Mouse (Mus musculus) cerebellum, postnatal 36 days (tissue): ENCODE results near the gene Leo1.
"Not testable (repeated sequence)": the region's sequence is repeated elsewhere in the genome, so short reads cannot be mapped to it uniquely, and the experiment has no call there.

ENCODE experiments used
- DNase-seq, 2 experiments: peaks; one replicate each; pipeline ENCODE4 v3.0.0; 2021 to 2022; ENCODE audit warnings: mixed read lengths in 2 of 2

Leo1 gene

GRCm38 (mm10) chr9:75427366-75428273 is 13.7 kb upstream of the Leo1 start:
- DNase-seq = peak; percentile 79 to 86

GRCm38 (mm10) chr9:75428274-75428600 is 13.1 kb upstream of the Leo1 start:
- DNase-seq = no peak

GRCm38 (mm10) chr9:75429040-75429439 is 12.3 kb upstream of the Leo1 start:
- no peak for DNase-seq

- DNase-seq = no peak
Observed at GRCm38 (mm10) chr9:75429657-75430056, 11.7 kb upstream of the Leo1 start.

- DNase-seq = peak; percentile 55 to 72
Observed at GRCm38 (mm10) chr9:75430822-75431621, 10.3 kb upstream of the Leo1 start.

- DNase-seq = no peak
Observed at GRCm38 (mm10) chr9:75432694-75433093, 8.6 kb upstream of the Leo1 start.

GRCm38 (mm10) chr9:75434172-75434793 is 7.0 kb upstream of the Leo1 start:
- peak in 1 of 2 experiments; percentile 59 for DNase-seq

- no peak for DNase-seq
Observed at GRCm38 (mm10) chr9:75434872-75435271, 6.5 kb upstream of the Leo1 start.

GRCm38 (mm10) chr9:75435291-75435690 is 6.0 kb upstream of the Leo1 start:
- DNase-seq = no peak

GRCm38 (mm10) chr9:75435918-75436317 is 5.4 kb upstream of the Leo1 start:
- peak; percentile 48 to 56 for DNase-seq

- DNase-seq = no peak
Observed at GRCm38 (mm10) chr9:75437653-75438385, 3.5 kb upstream of the Leo1 start.

- no peak for DNase-seq
Observed at GRCm38 (mm10) chr9:75441691-75442131, 387 bp downstream of the Leo1 start.

- no peak for DNase-seq
Observed at GRCm38 (mm10) chr9:75444981-75445380, 3.7 kb downstream of the Leo1 start.

GRCm38 (mm10) chr9:75446574-75446973 is 5.2 kb downstream of the Leo1 start:
- DNase-seq = not testable (repeated sequence)

- no peak for DNase-seq
Observed at GRCm38 (mm10) chr9:75448021-75448420, 6.7 kb downstream of the Leo1 start.

- no peak for DNase-seq
Observed at GRCm38 (mm10) chr9:75453994-75454393, 12.7 kb downstream of the Leo1 start.

GRCm38 (mm10) chr9:75455684-75456083 is 14.4 kb downstream of the Leo1 start:
- DNase-seq = no peak

GRCm38 (mm10) chr9:75463050-75463660 is 21.8 kb downstream of the Leo1 start:
- no peak for DNase-seq

- DNase-seq = no peak
Observed at GRCm38 (mm10) chr9:75465856-75466255, 24.5 kb downstream of the Leo1 start.

- DNase-seq = no peak
Observed at GRCm38 (mm10) chr9:75466641-75467040, 25.3 kb downstream of the Leo1 start.

GRCm38 (mm10) chr9:75467581-75467980 is 26.3 kb downstream of the Leo1 start:
- DNase-seq = no peak

GRCm38 (mm10) chr9:75468297-75468696 is 27.0 kb downstream of the Leo1 start:
- DNase-seq = no peak
